8 mouse cellular contexts compared by ENCODE assay signal in genomic region chr17:22315247-22315646, GRCm38 (mm10). TPM values are rescaled to one million over a fixed set of nuclear protein-coding genes. Genes with fewer than 3 reads are reported as not detected.
DNase-seq lines count a peak whose midpoint lies in the region; ATAC-seq and TF ChIP-seq lines count a peak whose summit lies in the region.
"Not testable (repeated sequence)": the region's sequence is repeated elsewhere in the genome, so short reads cannot be mapped to it uniquely, and the experiment has no call there.

No protein-coding gene starts in this region.

- in situ Hi-C loops in CH12.LX (cut with MboI; ENCODE audit: low pct_ligation_motif_present, low pct_unique_long_range_greater_than_20kb, low sequenced_read_pairs): not testable (repeated sequence)

- TF ChIP-seq CTCF in CH12.LX (conservative IDR thresholded peaks at IDR 0.05 in 1 of 2, IDR thresholded peaks at IDR 0.05 in 1 of 2; ENCODE audit: low read depth in 2 of 2, low read length in 2 of 2); forebrain, postnatal 0 days (IDR thresholded peaks at IDR 0.05; ENCODE audit: low read depth); small intestine, adult 2 months (IDR thresholded peaks at IDR 0.05; ENCODE audit: extremely low read depth, insufficient read length, insufficient replicate concordance, low read depth, low read length): not testable (repeated sequence)

- H3K9me3 ChIP-seq in CH12.LX (replicated peaks; ENCODE audit: low read length); embryonic facial prominence, embryonic 12.5 days; forebrain, postnatal 0 days (ENCODE audit: low read length); hindbrain, embryonic 12.5 days (replicated peaks); kidney, embryonic 15.5 days (replicated peaks); liver, embryonic 12.5 days (replicated peaks); midbrain, embryonic 11.5 days (ENCODE audit: control insufficient read depth, low read length): not testable (repeated sequence)

- peak overlapping the region; percentile 54; the same call in 1 of the 2 replicates for H3K9ac ChIP-seq in CH12.LX (ENCODE audit: insufficient read depth, low read depth)
- H3K9ac ChIP-seq in embryonic facial prominence, embryonic 12.5 days: peak overlapping the region; percentile 59
- H3K9ac ChIP-seq in forebrain, postnatal 0 days: peak overlapping the region; percentile 72
- H3K9ac ChIP-seq in hindbrain, embryonic 12.5 days: 0 out of 2 replicates have a peak overlapping the region, but pooled peaks have one; percentile 32
- peak overlapping the region; percentile 61 for H3K9ac ChIP-seq in kidney, embryonic 15.5 days
- H3K9ac ChIP-seq in liver, embryonic 12.5 days: peak overlapping the region; percentile 80
- H3K9ac ChIP-seq in midbrain, embryonic 11.5 days (ENCODE audit: low read length): peak overlapping the region; percentile 64; the same call in 1 of the 2 replicates

- not testable (repeated sequence) for H3K4me1 ChIP-seq in CH12.LX (ENCODE audit: control insufficient read depth in 1 of 2, insufficient read depth in 2 of 2); embryonic facial prominence, embryonic 12.5 days; forebrain, postnatal 0 days (ENCODE audit: insufficient read depth); hindbrain, embryonic 12.5 days; kidney, embryonic 15.5 days; liver, embryonic 12.5 days; midbrain, embryonic 11.5 days (ENCODE audit: control insufficient read depth, insufficient read depth, low read length); small intestine, adult 2 months (ENCODE audit: control insufficient read depth, insufficient read depth, insufficient read length, low read length)

- not testable (repeated sequence) for TF ChIP-seq EP300 in CH12.LX (IDR thresholded peaks at IDR 0.05; ENCODE audit: low read length)

- H3K36me3 ChIP-seq in CH12.LX (replicated peaks in 1 of 2; ENCODE audit: control insufficient read depth in 1 of 2, insufficient read depth in 1 of 2, low read length in 1 of 2); embryonic facial prominence, embryonic 12.5 days; forebrain, postnatal 0 days (ENCODE audit: insufficient read depth); hindbrain, embryonic 12.5 days; kidney, embryonic 15.5 days; liver, embryonic 12.5 days; midbrain, embryonic 11.5 days (ENCODE audit: control insufficient read depth, insufficient read depth, low read length); small intestine, adult 2 months (ENCODE audit: control insufficient read depth, insufficient read depth, low read length): not testable (repeated sequence)

- not testable (repeated sequence) for H3K79me2 ChIP-seq in CH12.LX (replicated peaks; ENCODE audit: control insufficient read depth, extremely low read depth, insufficient read depth, poor library complexity, severe bottlenecking)

- DNase-seq in CH12.LX (ENCODE audit: extremely low read depth); forebrain, postnatal 0 days; midbrain, embryonic 11.5 days (ENCODE audit: low spot score, missing footprints): not testable (repeated sequence)

- WGBS in embryonic facial prominence, embryonic 12.5 days: 16% methylated on average over 2 of the region's 2 CpGs
- WGBS in forebrain, postnatal 0 days: 14% methylated on average over 2 of the region's 2 CpGs
- WGBS in hindbrain, embryonic 12.5 days: 15% methylated on average over 2 of the region's 2 CpGs
- WGBS in kidney, embryonic 15.5 days: 5% methylated on average over 2 of the region's 2 CpGs
- WGBS in liver, embryonic 12.5 days (ENCODE audit: insufficient replicate concordance): 17% methylated on average over 2 of the region's 2 CpGs
- 17% methylated on average over 2 of the region's 2 CpGs for WGBS in midbrain, embryonic 11.5 days
- WGBS in small intestine, adult 2 months: 4% methylated on average over 2 of the region's 2 CpGs

- TF ChIP-seq POLR2A in CH12.LX (IDR thresholded peaks at IDR 0.05; ENCODE audit: low read depth, low read length); small intestine, adult 2 months (IDR thresholded peaks at IDR 0.05; ENCODE audit: low read depth, low read length): not testable (repeated sequence)

- H3K27me3 ChIP-seq in CH12.LX (replicated peaks); embryonic facial prominence, embryonic 12.5 days; forebrain, postnatal 0 days (ENCODE audit: insufficient read depth, low read length); hindbrain, embryonic 12.5 days; kidney, embryonic 15.5 days; liver, embryonic 12.5 days (replicated peaks); midbrain, embryonic 11.5 days (ENCODE audit: control insufficient read depth, insufficient read depth, low read length); small intestine, adult 2 months (ENCODE audit: control insufficient read depth, insufficient read depth, low read length): not testable (repeated sequence)

- ATAC-seq in embryonic facial prominence, embryonic 12.5 days (ENCODE audit: insufficient number of reproducible peaks, insufficient read depth, low FRiP score, low TSS enrichment); forebrain, postnatal 0 days; kidney, embryonic 15.5 days (replicated peaks; ENCODE audit: low FRiP score); liver, embryonic 12.5 days: not testable (repeated sequence)
- peak; percentile 50; the same call in 1 of the 2 replicates for ATAC-seq in hindbrain, embryonic 12.5 days (ENCODE audit: low FRiP score)
- ATAC-seq in midbrain, embryonic 11.5 days (ENCODE audit: low FRiP score): peak; percentile 20

- TF ChIP-seq RAD21 in CH12.LX (IDR thresholded peaks at IDR 0.05; ENCODE audit: low read depth, low read length): not testable (repeated sequence)

- H3K27ac ChIP-seq in CH12.LX (ENCODE audit: insufficient read depth, low read depth); embryonic facial prominence, embryonic 12.5 days; hindbrain, embryonic 12.5 days; kidney, embryonic 15.5 days; midbrain, embryonic 11.5 days (ENCODE audit: low read depth, low read length): not testable (repeated sequence)
- peak overlapping the region; percentile 45; the same call in 1 of the 2 replicates for H3K27ac ChIP-seq in forebrain, postnatal 0 days (ENCODE audit: low read depth, low read length)
- 0 out of 2 replicates have a peak overlapping the region, but pooled peaks have one; percentile 58 for H3K27ac ChIP-seq in liver, embryonic 12.5 days
- peak overlapping the region; percentile 57; the same call in 1 of the 2 replicates for H3K27ac ChIP-seq in small intestine, adult 2 months (ENCODE audit: insufficient read depth, low read depth, low read length)

- H3K4me3 ChIP-seq in CH12.LX (replicated peaks in 1 of 3; ENCODE audit: low read depth in 2 of 3, low read length in 2 of 3, poor library complexity in 1 of 3): peak overlapping the region; percentile 51 to 66 (median 60)
- H3K4me3 ChIP-seq in embryonic facial prominence, embryonic 12.5 days: peak overlapping the region; percentile 61
- H3K4me3 ChIP-seq in forebrain, postnatal 0 days (ENCODE audit: low read depth, low read length): peak overlapping the region; percentile 47
- H3K4me3 ChIP-seq in hindbrain, embryonic 12.5 days: peak overlapping the region; percentile 56
- H3K4me3 ChIP-seq in kidney, embryonic 15.5 days (replicated peaks): peak overlapping the region; percentile 68
- peak overlapping the region; percentile 73 for H3K4me3 ChIP-seq in liver, embryonic 12.5 days
- H3K4me3 ChIP-seq in midbrain, embryonic 11.5 days (ENCODE audit: low read depth, low read length): peak overlapping the region; percentile 50
- peak overlapping the region; percentile 24; the same call in 1 of the 2 replicates for H3K4me3 ChIP-seq in small intestine, adult 2 months (ENCODE audit: low read depth, low read length)

- peak overlapping the region; percentile 35 for H3K4me2 ChIP-seq in CH12.LX (ENCODE audit: insufficient read depth, low read depth, poor library complexity, severe bottlenecking)
- peak overlapping the region; percentile 52 for H3K4me2 ChIP-seq in embryonic facial prominence, embryonic 12.5 days (replicated peaks)
- H3K4me2 ChIP-seq in forebrain, postnatal 0 days (ENCODE audit: low read depth): peak overlapping the region; percentile 56
- H3K4me2 ChIP-seq in hindbrain, embryonic 12.5 days (replicated peaks): peak overlapping the region; percentile 53
- H3K4me2 ChIP-seq in kidney, embryonic 15.5 days: peak overlapping the region; percentile 56
- H3K4me2 ChIP-seq in liver, embryonic 12.5 days: peak overlapping the region; percentile 66
- peak overlapping the region; percentile 42; the same call in 1 of the 2 replicates for H3K4me2 ChIP-seq in midbrain, embryonic 11.5 days

- dilution Hi-C loops in CH12.LX (cut with MboI; ENCODE audit: extremely low pct_ligation_motif_present, extremely low pct_unique_long_range_greater_than_20kb, low sequenced_read_pairs): not testable (repeated sequence)

RNA-seq across cellular contexts. Expression of gene CT030661.1, which starts 0.6 kb away (rescaled TPM):
- total RNA-seq in CH12.LX (2012; rRNA removed) (8.0 and 9.0 TPM in 2 replicates), CH12.LX (2014; rRNA removed) (23.5 and 28.3 TPM in 2 replicates)
- 10.6 and 12.7 TPM in 2 replicates for polyA plus RNA-seq in CH12.LX (2012; ENCODE audit: insufficient read length, low read depth)
- 11.4 and 12.2 TPM in 2 replicates for polyA plus RNA-seq in embryonic facial prominence, embryonic 12.5 days (2016; fragmentation: Nextera tagmentation; extraction: Ambion mirVana)
- 12.8 and 17.9 TPM in 2 replicates for total RNA-seq in forebrain, postnatal 0 days (2014; rRNA removed)
- 8.6 and 11.0 TPM in 2 replicates for polyA plus RNA-seq in forebrain, postnatal 0 days (2015; fragmentation: Nextera tagmentation; extraction: Ambion mirVana)
- polyA plus RNA-seq in hindbrain, embryonic 12.5 days (2016; fragmentation: Nextera tagmentation; extraction: Ambion mirVana): 13.1 TPM in 2 replicates
- polyA plus RNA-seq in kidney, embryonic 15.5 days (2015; fragmentation: Nextera tagmentation; extraction: Ambion mirVana): 10.6 and 13.4 TPM in 2 replicates
- polyA plus RNA-seq in liver, embryonic 12.5 days (2016; fragmentation: Nextera tagmentation; extraction: Ambion mirVana): 5.0 and 5.3 TPM in 2 replicates
- 14.1 and 14.3 TPM in 2 replicates for polyA plus RNA-seq in midbrain, embryonic 11.5 days (2014; fragmentation: Nextera tagmentation; extraction: Ambion mirVana)
- 0.09 and 0.18 TPM in 2 replicates for polyA plus RNA-seq in small intestine, adult 2 months (2012; rRNA removed)

RNA-seq across cellular contexts. Expression of gene Zfp944, which starts 46.0 kb away (rescaled TPM):
- 2.6 and 3.9 TPM in 2 replicates for total RNA-seq in CH12.LX (2012; rRNA removed)
- 6.9 and 9.9 TPM in 2 replicates for total RNA-seq in CH12.LX (2014; rRNA removed)
- polyA plus RNA-seq in CH12.LX (2012; ENCODE audit: insufficient read length, low read depth): 3.4 and 4.0 TPM in 2 replicates
- 16.3 and 17.1 TPM in 2 replicates for polyA plus RNA-seq in embryonic facial prominence, embryonic 12.5 days (2016; fragmentation: Nextera tagmentation; extraction: Ambion mirVana)
- total RNA-seq in forebrain, postnatal 0 days (2014; rRNA removed): 12.1 and 12.9 TPM in 2 replicates
- polyA plus RNA-seq in forebrain, postnatal 0 days (2015; fragmentation: Nextera tagmentation; extraction: Ambion mirVana): 10.1 and 11.6 TPM in 2 replicates
- polyA plus RNA-seq in hindbrain, embryonic 12.5 days (2016; fragmentation: Nextera tagmentation; extraction: Ambion mirVana): 14.4 and 15.7 TPM in 2 replicates
- polyA plus RNA-seq in kidney, embryonic 15.5 days (2015; fragmentation: Nextera tagmentation; extraction: Ambion mirVana): 13.2 and 13.6 TPM in 2 replicates
- 7.6 and 7.7 TPM in 2 replicates for polyA plus RNA-seq in liver, embryonic 12.5 days (2016; fragmentation: Nextera tagmentation; extraction: Ambion mirVana)
- 19.8 and 21.6 TPM in 2 replicates for polyA plus RNA-seq in midbrain, embryonic 11.5 days (2014; fragmentation: Nextera tagmentation; extraction: Ambion mirVana)
- 1.1 and 2.0 TPM in 2 replicates for polyA plus RNA-seq in small intestine, adult 2 months (2012; rRNA removed)

RNA-seq across cellular contexts. Expression of gene Zfp758, which starts 46.0 kb away (rescaled TPM):
- total RNA-seq in CH12.LX (2012; rRNA removed) (2.1 and 2.6 TPM in 2 replicates), CH12.LX (2014; rRNA removed) (5.7 and 7.3 TPM in 2 replicates)
- polyA plus RNA-seq in CH12.LX (2012; ENCODE audit: insufficient read length, low read depth): 1.2 and 1.7 TPM in 2 replicates
- 9.7 and 10.5 TPM in 2 replicates for polyA plus RNA-seq in embryonic facial prominence, embryonic 12.5 days (2016; fragmentation: Nextera tagmentation; extraction: Ambion mirVana)
- total RNA-seq in forebrain, postnatal 0 days (2014; rRNA removed): 10.0 and 10.7 TPM in 2 replicates
- polyA plus RNA-seq in forebrain, postnatal 0 days (2015; fragmentation: Nextera tagmentation; extraction: Ambion mirVana): 3.8 and 6.3 TPM in 2 replicates
- 10.1 and 12.9 TPM in 2 replicates for polyA plus RNA-seq in hindbrain, embryonic 12.5 days (2016; fragmentation: Nextera tagmentation; extraction: Ambion mirVana)
- polyA plus RNA-seq in kidney, embryonic 15.5 days (2015; fragmentation: Nextera tagmentation; extraction: Ambion mirVana): 7.9 and 8.8 TPM in 2 replicates
- polyA plus RNA-seq in liver, embryonic 12.5 days (2016; fragmentation: Nextera tagmentation; extraction: Ambion mirVana): 5.3 and 5.5 TPM in 2 replicates
- 11.9 and 14.8 TPM in 2 replicates for polyA plus RNA-seq in midbrain, embryonic 11.5 days (2014; fragmentation: Nextera tagmentation; extraction: Ambion mirVana)
- polyA plus RNA-seq in small intestine, adult 2 months (2012; rRNA removed): 0.11 and 0.16 TPM in 2 replicates
